Mouse (Mus musculus) bone marrow, adult 2 months (tissue): ENCODE results near the gene Ccdc188. TPM values are rescaled to one million over a fixed set of nuclear protein-coding genes. Genes with fewer than 3 reads are reported as not detected.

ENCODE experiments used
- H3K27ac ChIP-seq: fragments of 200-500 bp; 2 replicates; pipeline ENCODE4 v1.5.1; 2012; ENCODE audit warnings: low read depth, mild to moderate bottlenecking, control low read depth, inconsistent platforms, low read length; ENCODE audit not compliant: control insufficient read depth, poor library complexity, insufficient read depth
- H3K4me1 ChIP-seq: fragments of 200-500 bp; 2 replicates; pipeline ENCODE4 v1.6.1; 2011; ENCODE audit warnings: low read length; ENCODE audit not compliant: control insufficient read depth, insufficient read depth
- H3K4me3 ChIP-seq: fragments of 200-500 bp; replicated peaks from 2 replicates; pipeline ENCODE3; 2011; ENCODE audit warnings: mild to moderate bottlenecking, low read depth, low read length, control low read depth; ENCODE audit not compliant: control insufficient read depth
- CTCF ChIP-seq: fragments of 200-500 bp; IDR thresholded peaks from 2 replicates; pipeline ENCODE4 v1.5.1; 2011; ENCODE audit warnings: low read length, control low read depth; ENCODE audit not compliant: control insufficient read depth, insufficient read depth
- POLR2A ChIP-seq: fragments of 200-500 bp; IDR thresholded peaks from 2 replicates; pipeline ENCODE4 v1.6.1; 2011; ENCODE audit warnings: low read depth, mild to moderate bottlenecking, control low read depth, low read length, borderline replicate concordance; ENCODE audit not compliant: control insufficient read depth
- WGBS: fragments of 180-500 bp; shearing (Covaris S2); methylation state at CpG from one replicate; pipeline ENCODE4 v1.1.7; 2018; 5-methylcytosine and 5-hydroxymethylcytosine counted together
- polyA plus RNA-seq: library from polyadenylated mRNA; stranded (reverse); fragments of >200 nt; gene quantifications from 2 replicates; pipeline ENCODE4 v1.2.4, GENCODE M21; 2011; ENCODE audit warnings: low replicate concordance; ENCODE audit not compliant: missing spikeins, insufficient read depth, insufficient read length

The Ccdc188 gene
- polyA plus RNA-seq, 1 experiment, result not detected

DNA sequence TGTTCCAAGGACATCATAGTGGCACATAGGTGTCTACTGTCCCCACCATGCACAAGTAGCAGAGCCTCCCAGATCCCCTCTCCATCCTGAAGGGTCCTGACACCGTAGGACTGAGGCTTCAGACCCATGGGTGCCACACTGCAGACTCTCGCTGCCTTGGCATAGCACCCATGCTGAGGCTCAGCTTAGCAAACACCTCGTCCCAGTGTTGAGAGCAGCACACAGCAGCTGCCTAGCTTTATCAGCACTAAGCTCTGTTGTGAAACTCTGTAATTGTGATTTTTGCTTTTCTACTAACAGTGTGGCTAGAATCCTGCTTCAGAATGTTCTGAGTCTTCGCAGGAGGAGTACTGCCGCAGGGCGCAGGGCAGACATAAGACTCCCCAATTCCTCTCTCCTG lies 19.8 kb upstream of the Ccdc188 start:
- no peak for TF ChIP-seq POLR2A
- TF ChIP-seq CTCF, result no peak
- 83% methylated on average over 6 of the region's 6 CpGs for WGBS
- Histone ChIP-seq H3K27ac (no peak overlapping the region; the same call in 1 of the 2 replicates), H3K4me1 (no peaks in the 10 kb centered on the region), H3K4me3 (no peak overlapping the region)

- Histone ChIP-seq H3K4me3 (no peak overlapping the region), H3K27ac (no peak overlapping the region; the same call in 1 of the 2 replicates), H3K4me1 (no peaks in the 10 kb centered on the region)
- no peak for TF ChIP-seq CTCF
- TF ChIP-seq POLR2A, result no peak
- WGBS, result 86% methylated on average over 10 of the region's 10 CpGs
These were observed 19.1 kb upstream of the Ccdc188 start for GRCm38 (mm10) chr16:18198365-18199098.

- TF ChIP-seq POLR2A (no peak), CTCF (no peak)
- no peak overlapping the region for H3K27ac ChIP-seq
- H3K4me1 ChIP-seq, result no peaks in the 10 kb centered on the region
- no peak overlapping the region for H3K4me3 ChIP-seq
- 69% methylated on average over 2 of the region's 2 CpGs for WGBS
These were observed 17.6 kb upstream of the Ccdc188 start for GRCm38 (mm10) chr16:18200062-18200461.

- no peaks in the 10 kb centered on the region for H3K4me1 ChIP-seq
- no peak overlapping the region for H3K27ac ChIP-seq
- no peak overlapping the region for H3K4me3 ChIP-seq
- WGBS, result 71% methylated on average over 1 of the region's 1 CpGs
- TF ChIP-seq CTCF, result no peak
- TF ChIP-seq POLR2A, result no peak
These were observed 16.1 kb upstream of the Ccdc188 start for GRCm38 (mm10) chr16:18201620-18202019.

- H3K4me3 ChIP-seq, result no peak overlapping the region
- H3K27ac ChIP-seq, result no peak overlapping the region
- 77% methylated on average over 1 of the region's 1 CpGs for WGBS
- no peaks in the 10 kb centered on the region for H3K4me1 ChIP-seq
- TF ChIP-seq POLR2A (no peak), CTCF (no peak)
These were observed 15.6 kb upstream of the Ccdc188 start for GRCm38 (mm10) chr16:18202061-18202460.

DNA sequence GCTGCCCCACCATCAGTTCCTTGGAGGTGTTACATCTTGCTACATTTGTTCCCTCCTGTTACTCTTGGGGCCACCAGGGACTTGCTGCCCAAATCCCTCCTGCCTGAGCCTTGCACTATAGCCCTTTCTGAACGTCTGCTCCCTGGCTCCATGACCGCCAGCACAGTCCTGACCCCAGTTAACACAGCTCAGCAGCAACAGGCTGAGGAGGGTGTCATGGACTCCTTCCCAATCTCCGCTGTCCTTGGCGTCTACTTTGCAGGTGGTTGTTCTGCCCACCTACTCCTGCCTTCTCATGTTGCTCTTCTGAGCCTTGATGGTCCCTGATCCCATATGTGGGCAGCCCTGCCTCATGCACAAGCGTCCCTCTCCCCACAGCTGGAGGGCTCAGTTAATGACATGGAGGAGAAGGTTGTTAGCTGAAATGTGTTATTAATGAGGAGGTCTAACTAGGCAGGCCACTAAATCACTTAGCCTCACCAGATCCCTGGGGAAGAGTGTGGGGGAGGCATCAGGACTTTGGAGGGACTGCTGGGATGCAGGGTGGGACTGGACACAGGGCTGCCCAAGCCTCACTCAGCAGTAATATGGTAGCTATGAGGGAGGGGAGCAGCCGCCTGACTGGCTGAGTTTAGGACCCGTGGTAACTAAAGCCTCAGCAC lies 14.1 kb upstream of the Ccdc188 start:
- no peaks in the 10 kb centered on the region for H3K4me1 ChIP-seq
- no peak overlapping the region for H3K4me3 ChIP-seq
- TF ChIP-seq POLR2A (no peak), CTCF (no peak)
- 80% methylated on average over 7 of the region's 7 CpGs for WGBS
- H3K27ac ChIP-seq, result no peak overlapping the region

GRCm38 (mm10) chr16:18210701-18211416 lies 6.8 kb upstream of the Ccdc188 start:
- Histone ChIP-seq H3K27ac (no peak overlapping the region), H3K4me1 (no peaks in the 10 kb centered on the region), H3K4me3 (no peak overlapping the region)
- 12% methylated on average over 8 of the region's 8 CpGs for WGBS
- no peak for TF ChIP-seq POLR2A
- peak; percentile 80 for TF ChIP-seq CTCF
